Mouse (Mus musculus) heart, postnatal 36 days (tissue): ENCODE results near the gene Bad. TPM values are rescaled to one million over a fixed set of nuclear protein-coding genes. Genes with fewer than 3 reads are reported as not detected.

Experiments
- DNase-seq, 2 experiments: peaks; one replicate each; pipeline ENCODE4 v3.0.0; 2021 to 2022
- intact Hi-C: fragments of 180-260 bp; cut with DNase I; formaldehyde crosslinking; loops from one replicate; pipeline ENCODE4 v1.15.1; 2025
- total RNA-seq, 2 experiments: library from RNA; stranded (reverse); gene quantifications; 2 replicates each; pipeline ENCODE4 v1.2.3; 2021

Bad gene
- total RNA-seq, 2 experiments from 2014 or later: 22.0 to 24.7 TPM

DNA sequence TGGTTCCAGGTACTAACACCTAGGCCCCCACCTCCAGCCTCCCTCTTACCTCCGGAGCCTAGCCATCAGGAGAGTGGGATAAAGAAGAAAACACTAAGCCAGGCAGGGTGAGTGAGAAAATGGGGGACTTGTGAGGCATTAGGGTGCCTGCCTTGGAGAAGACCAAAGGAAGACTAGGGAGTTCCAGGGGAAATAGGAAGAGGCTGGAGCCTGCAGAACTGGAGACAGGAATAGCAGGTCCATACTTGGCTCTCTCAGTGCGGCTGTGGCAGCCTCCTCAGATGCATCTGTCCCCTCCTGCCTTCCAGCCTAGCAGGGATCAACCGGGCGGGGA is 8.6 kb upstream of the Bad start:
- intact Hi-C loops: no loop called here

DNA sequence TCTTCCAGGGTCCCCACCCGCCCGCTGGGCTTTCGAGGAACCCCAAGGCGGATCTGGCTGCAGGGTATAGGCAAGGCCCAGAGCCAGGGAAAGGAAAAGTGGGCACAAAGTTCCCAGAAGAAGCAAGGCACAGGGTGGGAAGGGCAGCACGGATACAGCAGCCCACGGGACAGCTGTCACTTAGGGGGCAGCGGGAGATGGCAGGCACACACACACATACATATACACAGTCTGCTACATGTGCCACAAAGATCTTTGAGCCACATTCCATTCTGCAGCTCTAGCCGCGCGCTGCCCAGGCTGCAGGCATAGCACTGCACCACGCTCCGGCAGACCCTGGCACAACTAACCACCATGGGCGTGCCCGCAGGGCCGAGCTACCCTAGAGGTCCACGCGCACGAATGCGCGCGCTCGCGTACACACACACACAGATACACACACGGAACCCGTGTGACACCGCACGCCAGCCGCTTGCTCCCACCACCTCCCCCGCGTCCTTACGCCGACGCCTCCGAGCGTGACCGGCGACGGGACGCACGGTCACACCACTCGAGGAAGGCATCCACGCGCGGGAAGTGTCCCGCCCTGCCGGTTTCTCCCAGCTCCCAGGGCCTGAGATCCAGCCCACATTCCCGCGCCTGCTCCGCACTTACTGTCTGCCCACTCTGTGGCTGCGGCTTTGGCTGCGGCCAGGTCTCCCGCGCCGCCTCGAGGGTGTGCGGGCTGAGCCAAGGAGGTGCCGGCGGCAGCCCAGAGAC is 8.0 kb upstream of the Bad start:
- intact Hi-C loops: no loop called here
- DNase-seq: no peak

More for the DNA sequence above, 8.6 kb upstream of the Bad start:
- no peak for DNase-seq

DNA sequence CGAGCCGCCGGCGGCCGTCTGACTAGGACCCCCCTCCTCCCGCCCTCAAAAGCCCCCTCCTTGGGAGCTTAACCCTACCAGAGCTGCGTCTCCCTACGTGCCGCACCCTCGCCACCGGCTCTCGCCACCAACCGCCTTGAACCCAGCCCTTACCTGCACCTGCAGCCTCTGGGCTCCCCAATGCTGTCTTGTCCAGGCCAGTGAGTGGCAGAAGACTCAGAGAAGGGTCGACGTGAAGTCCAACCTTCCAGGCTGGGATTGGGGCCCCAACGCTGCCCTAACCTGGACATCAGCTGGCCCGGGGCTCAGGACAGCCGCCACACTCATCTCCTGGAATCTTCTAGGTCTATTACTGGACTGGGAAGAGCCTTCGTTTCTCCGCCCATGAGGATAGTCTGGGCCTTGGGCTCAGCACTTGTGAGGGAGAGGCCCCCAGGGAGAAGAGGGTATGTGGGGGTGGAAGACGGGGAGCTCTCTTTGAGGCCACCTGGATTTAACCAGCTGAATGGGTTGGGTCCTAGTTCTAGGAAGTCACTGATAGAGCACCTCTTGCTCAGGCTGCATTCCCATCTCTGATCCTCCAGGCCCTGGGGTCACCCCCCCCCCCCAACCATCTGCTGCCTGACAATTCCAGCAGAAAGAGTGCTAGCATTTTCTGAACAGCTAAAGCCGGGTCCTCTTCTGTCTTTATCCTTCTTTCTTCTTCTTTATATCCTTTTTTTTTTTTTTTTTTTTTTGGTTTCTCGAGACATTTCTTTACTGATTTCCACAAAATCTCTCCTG is 7.3 kb upstream of the Bad start, which contains the start of gene Kcnk4:
Gene Kcnk4 (minus strand): TSS at position 321 of the 783 bp plus-strand sequence.
- intact Hi-C loops: no loop called here
- DNase-seq: no peak

DNA sequence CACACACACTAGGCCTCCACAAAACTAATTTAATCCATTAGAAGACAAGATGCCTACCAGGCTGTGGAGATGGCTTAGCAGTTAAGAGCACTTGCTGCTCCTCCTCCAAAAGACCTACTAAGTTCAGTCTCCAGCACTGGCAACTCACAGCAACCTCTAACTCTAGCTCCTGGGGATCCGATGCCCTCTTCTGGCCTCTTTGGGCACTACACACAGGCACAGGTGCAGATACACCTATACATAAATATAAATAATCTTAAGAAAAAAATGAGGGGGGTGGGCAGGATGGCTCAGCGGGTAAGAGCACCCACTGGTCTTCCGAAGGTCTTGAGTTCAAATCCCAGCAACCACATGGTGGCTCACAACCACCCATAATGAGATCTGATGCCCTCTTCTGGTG is 5.4 kb upstream of the Bad start:
- DNase-seq: no peak
- intact Hi-C loops: no loop called here

DNA sequence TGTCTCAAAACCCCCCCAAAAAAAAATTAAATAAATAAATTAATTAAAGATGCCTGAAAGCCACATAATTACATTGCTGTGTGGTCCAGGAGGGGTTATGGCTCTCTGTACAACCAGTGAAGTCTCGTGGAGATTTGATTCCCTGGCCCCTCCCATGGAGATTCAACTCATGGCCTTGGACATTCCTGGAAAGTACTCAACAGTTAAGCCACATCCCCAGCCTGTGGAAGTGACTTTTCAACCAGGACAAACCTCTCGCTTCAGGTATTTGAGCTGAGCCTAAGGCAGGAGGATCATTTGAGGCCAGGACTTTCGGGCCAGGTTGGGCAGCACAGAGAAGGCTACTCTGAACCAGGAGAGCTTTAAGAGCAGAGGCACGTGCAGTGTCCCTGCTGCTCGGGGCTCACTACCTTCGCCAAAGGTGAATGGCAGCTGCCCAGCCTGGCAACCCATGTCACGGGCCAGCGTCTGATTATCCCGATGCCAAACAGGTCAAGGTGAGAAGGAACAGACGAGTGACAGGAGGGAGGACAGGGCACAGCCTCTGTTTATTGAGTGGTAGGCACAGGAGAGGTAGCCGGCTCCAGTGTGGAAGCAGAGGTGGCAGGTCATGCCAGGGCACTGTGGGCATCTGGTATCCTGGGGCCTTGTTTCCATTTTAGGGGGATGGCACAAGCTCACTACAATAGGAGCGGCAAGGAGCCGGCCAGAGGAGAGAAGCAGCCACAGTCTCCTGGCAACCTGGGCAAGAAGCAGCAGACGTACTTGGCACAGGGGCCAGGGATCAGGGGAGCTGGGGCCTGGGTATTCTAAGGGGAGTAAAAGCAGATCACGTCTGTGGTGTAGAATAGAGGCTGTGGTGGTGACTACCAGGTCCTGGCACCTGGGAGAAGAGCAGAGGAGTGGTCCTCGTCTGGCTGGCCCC is 3.9 kb upstream of the Bad start:
- DNase-seq: peak; percentile 40 to 60
- intact Hi-C loops: no loop called here

DNA sequence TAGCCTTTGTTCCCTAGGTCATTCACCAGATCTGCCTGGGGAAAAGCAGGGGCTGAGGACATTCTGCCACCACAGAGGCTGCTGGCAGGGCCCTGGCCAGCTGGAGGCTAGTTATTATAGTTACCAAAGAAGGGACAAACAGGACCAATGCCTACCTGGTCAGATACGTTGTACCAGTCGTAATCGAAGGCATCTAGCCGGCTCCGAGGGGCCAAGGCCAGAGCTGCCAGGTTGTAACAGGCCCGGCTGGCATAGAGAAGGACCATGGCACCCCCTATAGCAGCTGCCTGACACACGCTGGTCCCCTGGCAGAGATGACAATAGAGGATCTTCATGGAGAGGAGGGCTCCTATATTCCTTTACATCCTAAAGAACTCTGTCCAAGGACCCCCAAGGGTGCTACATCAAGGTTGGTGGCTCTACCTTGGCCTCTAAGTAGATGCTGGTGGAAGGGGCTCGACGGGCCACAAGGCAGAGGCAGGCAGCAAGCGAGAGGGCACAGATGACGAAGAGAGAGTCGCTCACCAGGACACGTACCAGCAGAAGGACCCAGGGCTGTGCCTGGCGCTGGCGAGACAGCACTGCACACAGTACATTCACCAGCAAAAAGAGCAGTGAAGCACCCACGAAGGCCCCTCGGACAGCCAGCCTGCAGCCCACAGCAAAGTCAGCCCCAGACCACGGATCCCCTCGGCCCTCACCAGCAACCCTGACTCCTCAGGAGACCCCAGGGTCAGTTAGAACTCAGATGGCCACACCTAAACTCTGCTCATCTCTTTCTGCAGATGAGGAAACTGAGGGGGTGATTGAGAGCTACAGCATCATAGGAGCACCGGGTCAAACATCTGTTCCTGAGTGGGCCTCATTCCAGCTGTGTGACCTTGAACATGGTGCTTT is 2.3 kb upstream of the Bad start:
- intact Hi-C loops: loop anchor here (2.0 kb wide), 1 partner anchor 15 kb away; the partner anchor contains the start of gene Catsperz
- no peak for DNase-seq

DNA sequence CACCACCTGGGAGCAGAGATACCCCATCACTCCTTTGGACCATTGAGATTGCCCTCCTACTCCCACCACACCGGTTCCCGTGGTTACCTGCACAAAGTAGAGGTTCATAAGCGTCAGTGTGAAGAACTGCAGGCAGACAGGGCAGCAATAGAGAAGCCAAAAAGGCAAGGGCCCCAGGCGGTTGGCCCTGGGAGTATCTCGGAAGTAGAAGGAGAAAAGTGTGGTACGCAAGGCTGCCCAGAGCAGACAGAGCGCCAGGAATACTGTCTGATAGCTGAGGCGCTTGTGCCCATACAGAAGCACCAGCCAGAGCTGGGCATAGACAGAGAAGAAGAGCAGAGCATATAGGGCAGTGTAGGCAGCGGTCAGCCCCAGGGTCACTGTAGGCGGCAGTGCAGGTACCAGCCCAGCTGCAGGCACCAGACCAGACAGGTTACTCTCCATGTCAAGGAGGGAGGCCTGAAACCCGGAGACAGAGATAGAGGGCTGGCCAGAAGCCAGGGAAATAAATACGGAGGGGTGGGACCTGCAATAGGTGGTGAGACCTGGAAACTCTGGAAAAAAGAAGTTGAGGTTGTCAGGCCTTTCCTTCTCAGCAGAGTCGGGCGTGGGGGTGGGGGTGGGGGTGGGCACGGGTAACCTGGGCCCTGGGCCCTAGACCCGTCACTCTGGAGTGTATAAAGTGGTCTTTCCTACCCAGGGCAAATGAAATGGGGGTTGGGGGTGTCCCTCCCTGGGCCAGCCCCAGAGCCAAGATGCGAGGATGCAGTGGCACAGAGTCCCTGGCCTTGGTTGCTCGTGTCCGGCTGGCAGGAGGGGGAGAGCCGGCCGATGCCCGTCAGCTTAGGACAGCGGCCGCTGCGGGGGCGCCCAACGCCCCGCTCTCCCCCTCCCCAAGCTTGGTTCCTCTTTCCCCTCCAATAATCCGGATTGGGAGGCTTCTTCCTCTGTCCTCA is 987 bp upstream of the Bad start:
- intact Hi-C loops: loop anchor here (2.0 kb wide), 1 partner anchor 16 kb away; the partner anchor contains the start of gene Catsperz
- DNase-seq: no peak

DNA sequence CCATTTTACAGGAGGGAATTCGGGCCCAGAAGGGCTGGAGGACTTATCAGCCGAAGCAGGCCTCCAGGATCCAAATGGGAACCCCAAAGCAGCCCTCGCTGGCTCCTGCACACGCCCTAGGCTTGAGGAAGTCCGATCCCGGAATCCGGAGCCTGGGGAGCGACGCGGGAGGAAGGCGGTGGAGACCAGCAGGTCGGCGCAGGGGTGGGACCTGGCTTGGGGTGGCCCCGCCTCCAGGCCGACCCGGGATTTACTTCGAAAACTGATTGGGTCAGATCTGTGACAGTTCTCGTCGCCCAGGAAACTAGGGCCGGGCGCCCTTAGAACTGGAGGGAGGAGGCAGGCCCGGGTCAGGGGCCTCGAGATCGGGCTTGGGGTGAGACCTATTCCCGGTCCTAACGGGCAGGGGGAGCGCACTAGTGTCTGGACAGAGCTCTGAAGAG is 609 bp downstream of the Bad start, which contains the start of gene Gpr137:
Gene Gpr137 (minus strand): TSS at position 232 of the 443 bp plus-strand sequence.
- DNase-seq: peak; percentile 92 to 94
- intact Hi-C loops: loop anchor here (1.0 kb wide), 1 partner anchor 8 kb away; no protein-coding TSS in a partner anchor

DNA sequence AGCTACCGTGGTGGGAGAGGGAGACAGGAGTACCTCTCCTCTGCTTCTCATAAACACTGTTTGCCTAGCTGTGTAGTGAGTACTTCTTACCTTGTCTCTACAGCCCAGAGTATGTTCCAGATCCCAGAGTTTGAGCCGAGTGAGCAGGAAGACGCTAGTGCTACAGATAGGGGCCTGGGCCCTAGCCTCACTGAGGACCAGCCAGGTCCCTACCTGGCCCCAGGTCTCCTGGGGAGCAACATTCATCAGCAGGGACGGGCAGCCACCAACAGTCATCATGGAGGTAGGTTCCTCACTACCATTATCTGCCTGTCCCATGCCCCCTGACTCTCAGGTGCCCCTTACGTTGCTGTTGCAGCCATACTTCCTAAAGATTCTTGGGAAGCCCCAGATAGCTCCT is 1.1 kb downstream of the Bad start:
- intact Hi-C loops: loop anchor here (1.0 kb wide), 1 partner anchor 8 kb away; no protein-coding TSS in a partner anchor

DNA sequence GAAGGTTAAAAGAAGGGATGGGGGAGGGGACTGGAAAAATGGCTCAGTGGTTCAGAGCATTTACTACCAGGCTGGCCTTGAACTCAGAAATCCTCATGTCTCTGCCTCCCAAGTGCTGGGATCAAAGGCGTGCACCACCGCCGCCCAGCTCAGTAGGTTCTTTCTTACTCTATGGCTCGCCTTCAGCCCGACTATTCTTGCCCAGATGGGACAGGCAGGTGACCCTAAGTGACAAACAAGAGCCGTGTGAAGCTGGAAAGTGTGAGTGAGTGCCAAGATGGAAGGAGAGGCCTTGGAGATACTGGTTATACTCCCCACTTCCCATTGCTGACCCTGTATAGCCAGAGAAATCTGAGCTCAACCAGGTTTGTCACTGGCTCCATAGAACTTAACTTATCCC is 2.0 kb downstream of the Bad start:
- DNase-seq: no peak
- intact Hi-C loops: loop anchor here (2.0 kb wide), 1 partner anchor 699 kb away; no protein-coding TSS in a partner anchor

More for the DNA sequence above, 1.1 kb downstream of the Bad start:
- no peak for DNase-seq

DNA sequence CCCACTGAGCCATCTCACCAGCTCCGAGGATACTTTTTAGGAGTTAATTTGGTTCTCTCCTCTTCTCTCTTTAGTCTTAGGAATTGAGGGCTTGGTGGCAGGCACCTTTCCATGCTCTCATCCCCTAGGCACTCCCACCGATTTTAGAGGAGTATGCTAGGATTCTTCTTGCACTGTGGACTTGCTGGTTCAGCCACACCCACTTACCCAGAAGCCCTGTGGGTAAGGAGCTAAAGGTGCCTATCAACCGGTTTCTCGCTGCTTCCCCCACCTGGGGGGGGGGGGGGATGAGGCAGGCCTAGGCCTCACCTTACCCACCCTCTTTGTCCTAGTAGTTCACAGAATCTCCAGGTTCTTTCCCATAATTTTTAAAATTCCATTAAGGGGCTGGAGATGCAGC is 6.1 kb downstream of the Bad start:
- no peak for DNase-seq
- intact Hi-C loops: no loop called here

DNA sequence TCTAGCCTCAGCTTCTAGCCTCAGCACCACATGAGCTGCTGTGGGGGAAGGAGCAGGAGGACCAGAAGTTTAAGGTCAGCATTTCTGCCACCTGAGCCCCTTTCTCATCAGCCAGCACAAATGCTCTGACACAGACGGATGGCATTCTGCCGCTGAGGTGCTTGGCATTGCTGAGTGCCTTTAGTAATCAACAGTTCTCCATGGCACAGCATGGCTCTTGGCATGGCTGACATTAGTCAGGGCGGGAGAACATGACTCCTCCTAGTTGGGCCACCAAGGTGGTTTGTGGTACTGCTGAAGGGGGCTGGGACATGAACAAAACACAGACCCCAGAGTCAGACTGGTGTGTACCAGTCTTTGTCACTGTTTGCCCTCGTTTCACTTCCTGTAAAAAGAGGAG is 6.5 kb downstream of the Bad start:
- intact Hi-C loops: no loop called here
- DNase-seq: no peak

DNA sequence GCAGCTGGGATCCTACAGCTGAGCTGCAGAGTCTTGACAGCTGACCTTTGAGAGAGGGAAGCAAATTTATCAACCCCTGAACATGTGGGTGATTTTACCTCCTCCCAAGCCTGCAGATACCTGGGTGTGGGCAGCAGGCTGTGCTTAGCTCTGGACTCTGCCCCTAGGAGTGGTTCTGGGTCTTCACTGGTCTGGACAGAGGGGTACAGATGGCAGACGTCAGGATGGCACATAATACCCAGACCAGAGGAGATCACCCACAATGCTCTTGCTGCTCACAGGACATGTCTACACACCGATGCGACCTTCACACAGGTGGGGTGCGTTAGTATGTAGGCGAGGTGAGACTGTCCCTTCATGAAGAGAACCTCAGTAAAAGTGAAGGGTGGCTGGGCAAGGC is 7.9 kb downstream of the Bad start:
- no peak for DNase-seq
- intact Hi-C loops: no loop called here

DNA sequence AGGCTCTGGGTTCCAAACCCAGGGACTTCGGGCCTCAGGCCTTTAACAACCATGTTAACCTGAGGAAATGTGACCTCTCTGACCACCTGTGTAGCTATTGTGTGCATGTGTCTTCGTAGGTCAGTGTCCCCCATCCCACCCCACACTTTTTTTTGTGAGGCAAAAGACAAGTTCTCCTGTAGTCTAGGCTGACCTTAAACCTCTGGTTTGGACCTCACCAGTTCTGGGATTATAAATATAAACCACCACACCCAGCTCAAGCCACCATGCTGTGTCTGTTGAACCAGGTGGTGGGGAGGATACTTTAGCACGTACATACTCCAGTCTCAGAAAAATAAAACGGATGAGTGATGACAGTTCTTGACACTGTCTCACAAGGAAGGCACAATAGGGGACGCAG is 8.3 kb downstream of the Bad start:
- intact Hi-C loops: loop anchor here (1.0 kb wide), 1 partner anchor 8 kb away; the partner anchor contains the start of gene Gpr137
- DNase-seq: no peak

DNA sequence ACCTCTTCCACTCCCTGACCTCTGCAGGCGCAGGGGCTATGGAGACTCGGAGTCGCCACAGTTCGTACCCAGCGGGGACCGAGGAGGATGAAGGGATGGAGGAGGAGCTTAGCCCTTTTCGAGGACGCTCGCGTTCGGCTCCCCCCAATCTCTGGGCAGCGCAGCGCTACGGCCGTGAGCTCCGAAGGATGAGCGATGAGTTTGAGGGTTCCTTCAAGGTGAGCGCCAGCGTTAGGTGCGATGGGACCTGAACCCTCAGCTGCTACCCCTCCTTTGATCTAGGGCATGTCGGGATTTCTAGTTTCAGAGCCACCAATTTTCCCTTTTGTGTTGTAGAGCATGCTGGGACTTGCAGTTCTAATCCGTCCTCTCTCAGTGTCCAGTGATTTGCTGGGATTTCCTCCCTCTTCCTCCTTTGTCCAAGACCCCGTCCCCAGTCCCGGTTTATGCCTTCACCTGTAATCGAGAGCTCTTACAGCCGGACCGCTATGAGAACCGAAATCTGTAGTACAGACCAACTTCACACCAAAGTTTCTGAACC is 9.0 kb downstream of the Bad start:
- intact Hi-C loops: loop anchor here (1.0 kb wide), 1 partner anchor 8 kb away; the partner anchor contains the start of gene Gpr137
- peak; percentile 52 to 65 for DNase-seq

DNA sequence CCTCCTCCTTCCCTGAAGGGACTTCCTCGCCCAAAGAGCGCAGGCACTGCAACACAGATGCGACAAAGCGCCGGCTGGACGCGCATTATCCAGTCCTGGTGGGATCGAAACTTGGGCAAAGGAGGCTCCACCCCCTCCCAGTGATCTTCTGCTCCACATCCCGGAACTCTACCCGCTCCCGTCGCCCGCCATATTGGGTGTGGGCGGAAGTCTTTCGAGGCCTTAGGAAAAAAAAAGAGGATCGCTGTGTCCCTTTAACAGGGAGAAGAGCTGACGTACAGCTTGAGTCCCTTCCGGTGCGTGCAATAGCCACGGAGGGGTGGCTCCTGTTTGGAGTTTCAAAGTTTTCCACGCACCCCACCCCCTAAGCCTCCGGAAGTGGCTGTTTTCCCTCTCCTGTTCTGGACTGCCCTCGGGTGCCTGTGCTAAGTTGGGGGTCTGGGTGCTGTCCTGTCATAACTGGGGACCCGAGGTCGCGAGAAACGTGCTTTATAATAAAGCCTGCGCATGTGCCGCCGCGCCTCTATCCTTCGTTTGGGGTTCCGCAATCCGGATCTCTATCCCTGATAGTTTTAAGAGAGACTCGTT is 9.8 kb downstream of the Bad start:
- intact Hi-C loops: no loop called here
- DNase-seq: peak; percentile 94

DNA sequence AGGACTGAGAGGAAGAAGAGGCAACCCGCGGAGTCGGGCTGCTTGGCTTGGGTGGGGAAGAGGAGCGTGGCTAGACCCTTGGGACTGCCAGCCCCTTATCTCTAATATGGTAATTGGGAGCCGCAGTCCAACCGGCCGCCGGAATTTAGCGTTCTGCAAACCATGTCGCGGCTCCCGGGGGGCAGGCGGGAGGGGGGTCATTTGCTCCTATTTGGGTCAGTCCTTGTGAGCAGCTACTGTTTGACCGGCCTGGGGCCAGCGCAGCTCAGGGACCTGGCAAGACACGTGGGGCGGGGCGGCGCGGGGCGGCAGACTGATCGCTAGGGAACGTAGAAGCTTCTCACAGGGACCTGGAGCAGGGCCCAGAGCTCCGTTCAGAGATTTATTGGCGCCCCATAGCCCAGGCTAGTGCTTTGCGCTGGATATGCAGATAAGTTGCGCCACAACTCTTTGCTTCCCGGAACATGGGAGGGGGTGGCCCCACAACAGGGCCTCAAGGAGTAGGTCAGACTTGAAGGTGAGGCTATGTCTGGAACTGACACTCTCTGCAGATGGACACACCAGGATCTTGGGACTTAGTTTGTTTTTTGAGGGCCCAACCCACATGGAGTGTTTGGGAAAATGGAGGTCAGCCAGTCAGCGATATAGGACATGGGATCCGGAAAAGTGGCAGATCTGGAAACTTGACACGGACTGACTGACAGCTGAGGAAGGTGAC is 10.5 kb downstream of the Bad start:
- intact Hi-C loops: no loop called here
- peak; percentile 84 to 86 for DNase-seq
